Mouse (Mus musculus) monocyte, adult 5-6 weeks (primary cell): ENCODE results near the gene Gm17402. TPM values are rescaled to one million over a fixed set of nuclear protein-coding genes. Genes with fewer than 3 reads are reported as not detected.

Experiments
- total RNA-seq: library from RNA; stranded (forward); fragments of 200-1000, 200-491, 200-594 nt; gene quantifications from 3 replicates; pipeline ENCODE4 v1.2.3, GENCODE M21; 2017

Gene Gm17402
- total RNA-seq, 1 experiment from 2014 or later, result not detected

Other genes starting within 250 kb of the Gm17402 start
- 0.32 to 0.39 TPM in 2 of 3 replicates, not detected in the other for gene Mlf1, start 1.1 kb downstream of the Gm17402 start, total RNA-seq
- 21.0 to 39.6 TPM (median 28.6 TPM) in 3 replicates for gene Gfm1, start 54.9 kb upstream of the Gm17402 start, total RNA-seq
- gene Lxn, start 88.8 kb upstream of the Gm17402 start, total RNA-seq, result 1.7 to 5.0 TPM (median 2.9 TPM) in 3 replicates
- not detected in 3 replicates for gene Rarres1, start 140.4 kb upstream of the Gm17402 start, total RNA-seq
- gene Mfsd1, start 207.6 kb upstream of the Gm17402 start, total RNA-seq, result 173 to 236 TPM (median 206 TPM) in 3 replicates